Mouse (Mus musculus): ENCODE data around the gene Mlf2. TPM values are rescaled to one million over a fixed set of nuclear protein-coding genes. Genes with fewer than 3 reads are reported as not detected.

Gene Mlf2
- total RNA-seq, 2 experiments from 2014 or later = 257 to 265 TPM

Other genes with a start within 250 kb of the Mlf2 start
- 100 to 1,000 TPM in 1 of 2 experiments, 10 to 100 TPM in 1; 99.3 to 101 TPM for gene Emg1, start 219.2 kb upstream of the Mlf2 start, total RNA-seq (2021)
- 100 to 1,000 TPM; 400 to 439 TPM for gene Phb2, start 219.1 kb upstream of the Mlf2 start, total RNA-seq (2021)
- gene Ptpn6, start 192.7 kb upstream of the Mlf2 start, total RNA-seq (2021) = 1 to 10 TPM; 8.3 to 8.4 TPM
- 100 to 1,000 TPM; 313 TPM for gene Grcc10, start 190.0 kb upstream of the Mlf2 start, total RNA-seq (2021)
- 1 to 10 TPM in 1 of 2 experiments, not detected in 1; 2.2 TPM for gene Gm45234, start 175.4 kb upstream of the Mlf2 start, total RNA-seq (2021)
- gene Atn1, start 174.9 kb upstream of the Mlf2 start, total RNA-seq (2021) = 100 to 1,000 TPM in 1 of 2 experiments, 10 to 100 TPM in 1; 99.7 to 111 TPM
- gene Eno2, start 161.7 kb upstream of the Mlf2 start, total RNA-seq (2021) = 10 to 100 TPM; 17.9 to 28.3 TPM
- gene Lrrc23, start 151.7 kb upstream of the Mlf2 start, total RNA-seq (2021) = not detected
- gene Spsb2, start 122.7 kb upstream of the Mlf2 start, total RNA-seq (2021) = 10 to 100 TPM; 18.7 to 19.2 TPM
- gene Tpi1, start 117.1 kb upstream of the Mlf2 start, total RNA-seq (2021) = 100 to 1,000 TPM; 422 to 439 TPM
- 100 to 1,000 TPM; 141 to 148 TPM for gene Usp5, start 101.9 kb upstream of the Mlf2 start, total RNA-seq (2021)
- gene Cdca3, start 101.8 kb upstream of the Mlf2 start, total RNA-seq (2021) = 10 to 100 TPM; 50.6 to 58.6 TPM
- 10 to 100 TPM; 13.9 to 16.3 TPM for gene Gnb3, start 91.1 kb upstream of the Mlf2 start, total RNA-seq (2021)
- 10 to 100 TPM; 47.3 to 52.2 TPM for gene P3h3, start 73.6 kb upstream of the Mlf2 start, total RNA-seq (2021)
- gene Gpr162, start 67.4 kb upstream of the Mlf2 start, total RNA-seq (2021) = 1 to 10 TPM; 5.1 to 5.6 TPM
- gene Cd4, start 43.2 kb upstream of the Mlf2 start, total RNA-seq (2021) = under 1 TPM; 0.62 to 0.84 TPM
- gene Lag3, start 19.7 kb upstream of the Mlf2 start, total RNA-seq (2021) = 1 to 10 TPM; 1.5 to 1.7 TPM
- 100 to 1,000 TPM; 692 to 728 TPM for gene Ptms, start 11.3 kb upstream of the Mlf2 start, total RNA-seq (2021)
- gene Cops7a, start 34.2 kb downstream of the Mlf2 start, total RNA-seq (2021) = 100 to 1,000 TPM; 143 to 151 TPM
- gene Pianp, start 65.3 kb downstream of the Mlf2 start, total RNA-seq (2021) = 10 to 100 TPM in 1 of 2 experiments, 1 to 10 TPM in 1; 6.2 to 11.1 TPM
- 10 to 100 TPM; 60.6 to 67.6 TPM for gene Zfp384, start 77.8 kb downstream of the Mlf2 start, total RNA-seq (2021)
- 100 to 1,000 TPM; 118 TPM for gene Ing4, start 108.4 kb downstream of the Mlf2 start, total RNA-seq (2021)
- 1 to 10 TPM; 7.3 to 8.0 TPM for gene Acrbp, start 118.3 kb downstream of the Mlf2 start, total RNA-seq (2021)
- 1 to 10 TPM in 1 of 2 experiments, under 1 TPM in 1; 0.84 to 1.0 TPM for gene Lpar5, start 136.5 kb downstream of the Mlf2 start, total RNA-seq (2021)
- 100 to 1,000 TPM; 227 to 264 TPM for gene Chd4, start 164.6 kb downstream of the Mlf2 start, total RNA-seq (2021)
- gene Nop2, start 200.5 kb downstream of the Mlf2 start, total RNA-seq (2021) = 10 to 100 TPM; 36.5 to 36.8 TPM
- 10 to 100 TPM; 42.7 to 49.9 TPM for gene Iffo1, start 213.9 kb downstream of the Mlf2 start, total RNA-seq (2021)
- 1,000 to 10,000 TPM; 1,146 to 1,218 TPM for gene Gapdh, start 235.1 kb downstream of the Mlf2 start, total RNA-seq (2021)